15 mouse cellular contexts compared by ENCODE assay signal in the genomic region with DNA sequence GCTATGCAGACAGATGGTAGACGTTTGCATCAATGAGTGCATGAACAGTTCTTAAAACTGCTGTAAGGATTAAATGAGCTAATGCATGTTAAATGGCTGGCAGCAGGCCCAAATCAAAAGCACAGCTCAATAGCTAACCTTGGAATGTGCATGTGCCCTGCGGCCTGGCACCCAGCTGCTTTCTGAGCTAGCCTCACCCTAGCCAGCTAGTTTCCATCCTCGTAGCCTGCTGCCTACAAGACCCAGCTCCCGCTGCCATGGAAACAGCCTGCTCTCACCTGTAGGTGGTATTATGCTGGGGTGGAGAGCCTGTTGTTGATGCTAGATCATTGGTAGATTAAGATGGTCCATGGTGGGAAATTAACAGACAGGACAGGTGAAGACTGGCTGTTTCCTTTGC.
A peak's percentile ranks its signal among the peaks of the same experiment; 100 is the strongest.
DNase-seq lines count a peak whose midpoint lies in the region; ATAC-seq lines count a peak whose summit lies in the region.
"Had no signal": no experiment of that assay in that cellular context is flagged by ENCODE, and none has a peak within 500 bp of the region (broad histone marks: within the 10 kb centered on the region; RNA-seq: fewer than 3 reads in every experiment).

No protein-coding gene starts in this region.

- H3K27ac ChIP-seq in kidney, embryonic 16.5 days (ENCODE audit: low read length) = no peak overlapping the region
- peak overlapping the region; percentile 25; the same call in 1 of the 2 replicates for H3K27ac ChIP-seq in forebrain, embryonic 16.5 days (ENCODE audit: low read length)
- H3K27ac ChIP-seq: embryonic facial prominence, embryonic 12.5 days; kidney, postnatal 0 days had no signal

- no peak overlapping the region for H3K9ac ChIP-seq in kidney, embryonic 16.5 days (replicated peaks; ENCODE audit: low read length)
- H3K9ac ChIP-seq in forebrain, embryonic 16.5 days (replicated peaks; ENCODE audit: low read depth, low read length) = no peak overlapping the region
- H3K9ac ChIP-seq: embryonic facial prominence, embryonic 12.5 days; heart, embryonic 12.5 days had no signal

- H3K4me2 ChIP-seq in kidney, embryonic 16.5 days (replicated peaks; ENCODE audit: low read depth, low read length) = no peak overlapping the region
- H3K4me2 ChIP-seq in forebrain, embryonic 16.5 days (ENCODE audit: low read length) = no peak overlapping the region
- H3K4me2 ChIP-seq: embryonic facial prominence, embryonic 12.5 days; heart, embryonic 12.5 days had no signal

- DNase-seq in kidney, adult 11 months = peak; percentile 59
- DNase-seq in retina, postnatal 1 day = peak; percentile 21
- no peak for DNase-seq in retina, embryonic 14.5 days (ENCODE audit: low spot score)
- peak; percentile 67 to 69 for DNase-seq in kidney, postnatal 36 days
- DNase-seq in cerebellum, adult 9-11 months = no peak
- DNase-seq in ovary, postnatal 14 days (ENCODE audit: low spot score) = no peak
- DNase-seq: adrenal gland, postnatal 10 days; gastrocnemius, postnatal 36 days; lung, adult 18-20 months; lung, postnatal 4 days had no signal

- H3K36me3 ChIP-seq in kidney, embryonic 16.5 days (ENCODE audit: insufficient read depth, low read length) = no peaks in the 10 kb centered on the region
- H3K36me3 ChIP-seq in forebrain, embryonic 16.5 days (ENCODE audit: control insufficient read depth, insufficient read depth) = no peaks in the 10 kb centered on the region
- H3K36me3 ChIP-seq: embryonic facial prominence, embryonic 12.5 days; heart, embryonic 12.5 days had no signal

- no peaks in the 10 kb centered on the region for H3K4me1 ChIP-seq in kidney, embryonic 16.5 days (ENCODE audit: insufficient read depth, low read length)
- peaks cover 6% of the 10 kb centered on the region for H3K4me1 ChIP-seq in forebrain, embryonic 16.5 days (replicated peaks; ENCODE audit: control insufficient read depth, insufficient read depth, low read length)
- H3K4me1 ChIP-seq: embryonic facial prominence, embryonic 12.5 days had no signal

- ATAC-seq in kidney, embryonic 16.5 days (ENCODE audit: low FRiP score, low TSS enrichment) = no peak
- ATAC-seq in forebrain, embryonic 16.5 days = peak; percentile 45

- peaks cover 31% of the 10 kb centered on the region; the same call in 1 of the 2 replicates for H3K27me3 ChIP-seq in kidney, embryonic 16.5 days (ENCODE audit: insufficient read depth, low read length)
- H3K27me3 ChIP-seq in forebrain, embryonic 16.5 days (replicated peaks; ENCODE audit: control insufficient read depth, insufficient read depth, low read length) = no peaks in the 10 kb centered on the region; the same call in 1 of the 2 replicates

- WGBS in kidney, embryonic 16.5 days = 84% methylated on average over 4 of the region's 4 CpGs
- WGBS in forebrain, embryonic 16.5 days = 36% methylated on average over 4 of the region's 4 CpGs

- H3K4me3 ChIP-seq in kidney, embryonic 16.5 days (ENCODE audit: low read length) = no peak overlapping the region
- no peak overlapping the region for H3K4me3 ChIP-seq in forebrain, embryonic 16.5 days (replicated peaks; ENCODE audit: low read length)
- H3K4me3 ChIP-seq: embryonic facial prominence, embryonic 12.5 days; heart, embryonic 12.5 days had no signal

- H3K9me3 ChIP-seq in kidney, embryonic 16.5 days (ENCODE audit: low read length) = no peaks in the 10 kb centered on the region
- no peaks in the 10 kb centered on the region for H3K9me3 ChIP-seq in forebrain, embryonic 16.5 days (ENCODE audit: control insufficient read depth, low read length)
- H3K9me3 ChIP-seq: embryonic facial prominence, embryonic 12.5 days; heart, embryonic 12.5 days had no signal

Comparison
In these comparisons a context has a peak if more than half of its experiments do, and no peak if none do; other contexts are left out.
1. DNase-seq: peak in kidney, adult 11 months (single experiment), retina, postnatal 1 day (single experiment) and kidney, postnatal 36 days (2 of 2); none in retina, embryonic 14.5 days (single experiment), cerebellum, adult 9-11 months (single experiment) and ovary, postnatal 14 days (single experiment).